Mouse (Mus musculus): ENCODE results near the gene Atg4a. TPM values are rescaled to one million over a fixed set of nuclear protein-coding genes. Genes with fewer than 3 reads are reported as not detected.
A peak's percentile ranks its signal among the peaks of the same experiment; 100 is the strongest.

The Atg4a gene
- 32.5 to 41.4 TPM (median 40.1 TPM) in 3 replicates for total RNA-seq (2017)

GRCm38 (mm10) chrX:140956272-140956940 lies at the start of gene Atg4a, which contains the start of gene Psmd10:
Gene Atg4a, plus strand, starts transcription at chrX:140956907.
Gene Psmd10, minus strand, starts transcription at chrX:140956728.
- ATAC-seq (replicated peaks; ENCODE audit: insufficient number of reproducible peaks, low FRiP score, low TSS enrichment, poor library complexity, severe bottlenecking): peak; percentile 100

- ATAC-seq (replicated peaks; ENCODE audit: insufficient number of reproducible peaks, low FRiP score, low TSS enrichment, poor library complexity, severe bottlenecking): no peak
Measured at GRCm38 (mm10) chrX:140907360-140907759, 49.3 kb upstream of the Atg4a start, which contains the start of gene Vsig1. Gene Vsig1, plus strand, starts transcription at chrX:140907608.

GRCm38 (mm10) chrX:140921321-140921720 lies 35.4 kb upstream of the Atg4a start:
- ATAC-seq (replicated peaks; ENCODE audit: insufficient number of reproducible peaks, low FRiP score, low TSS enrichment, poor library complexity, severe bottlenecking): no peak

- no peak for ATAC-seq (replicated peaks; ENCODE audit: insufficient number of reproducible peaks, low FRiP score, low TSS enrichment, poor library complexity, severe bottlenecking)
Measured at GRCm38 (mm10) chrX:140932066-140932465, 24.6 kb upstream of the Atg4a start.

- ATAC-seq (replicated peaks; ENCODE audit: insufficient number of reproducible peaks, low FRiP score, low TSS enrichment, poor library complexity, severe bottlenecking): no peak
Measured at GRCm38 (mm10) chrX:140933263-140933662, 23.4 kb upstream of the Atg4a start.

GRCm38 (mm10) chrX:140936271-140936670 lies 20.4 kb upstream of the Atg4a start:
- no peak for ATAC-seq (replicated peaks; ENCODE audit: insufficient number of reproducible peaks, low FRiP score, low TSS enrichment, poor library complexity, severe bottlenecking)

GRCm38 (mm10) chrX:140953618-140954017 lies 3.1 kb upstream of the Atg4a start:
- no peak for ATAC-seq (replicated peaks; ENCODE audit: insufficient number of reproducible peaks, low FRiP score, low TSS enrichment, poor library complexity, severe bottlenecking)

GRCm38 (mm10) chrX:140956959-140957358 lies 252 bp downstream of the Atg4a start:
- 0 out of 2 replicates have a peak, but pooled peaks have one; percentile 37 for ATAC-seq (replicated peaks; ENCODE audit: insufficient number of reproducible peaks, low FRiP score, low TSS enrichment, poor library complexity, severe bottlenecking)

GRCm38 (mm10) chrX:140978943-140979342 lies 22.2 kb downstream of the Atg4a start:
- no peak for ATAC-seq (replicated peaks; ENCODE audit: insufficient number of reproducible peaks, low FRiP score, low TSS enrichment, poor library complexity, severe bottlenecking)

- no peak for ATAC-seq (replicated peaks; ENCODE audit: insufficient number of reproducible peaks, low FRiP score, low TSS enrichment, poor library complexity, severe bottlenecking)
Measured at GRCm38 (mm10) chrX:140979546-140979945, 22.8 kb downstream of the Atg4a start.

GRCm38 (mm10) chrX:140980163-140980562 lies 23.5 kb downstream of the Atg4a start:
- no peak for ATAC-seq (replicated peaks; ENCODE audit: insufficient number of reproducible peaks, low FRiP score, low TSS enrichment, poor library complexity, severe bottlenecking)

GRCm38 (mm10) chrX:140983206-140983960 lies 26.7 kb downstream of the Atg4a start:
- no peak for ATAC-seq (replicated peaks; ENCODE audit: insufficient number of reproducible peaks, low FRiP score, low TSS enrichment, poor library complexity, severe bottlenecking)

- no peak for ATAC-seq (replicated peaks; ENCODE audit: insufficient number of reproducible peaks, low FRiP score, low TSS enrichment, poor library complexity, severe bottlenecking)
Measured at GRCm38 (mm10) chrX:140984795-140985194, 28.1 kb downstream of the Atg4a start.

- no peak for ATAC-seq (replicated peaks; ENCODE audit: insufficient number of reproducible peaks, low FRiP score, low TSS enrichment, poor library complexity, severe bottlenecking)
Measured at GRCm38 (mm10) chrX:140985256-140985655, 28.5 kb downstream of the Atg4a start.

- peak; percentile 17; the same call in 1 of the 2 replicates for ATAC-seq (replicated peaks; ENCODE audit: insufficient number of reproducible peaks, low FRiP score, low TSS enrichment, poor library complexity, severe bottlenecking)
Measured at GRCm38 (mm10) chrX:140996909-140997516, 40.3 kb downstream of the Atg4a start.

GRCm38 (mm10) chrX:140997912-140998545 lies 41.3 kb downstream of the Atg4a start:
- no peak for ATAC-seq (replicated peaks; ENCODE audit: insufficient number of reproducible peaks, low FRiP score, low TSS enrichment, poor library complexity, severe bottlenecking)

GRCm38 (mm10) chrX:140998885-140999284 lies 42.2 kb downstream of the Atg4a start:
- no peak for ATAC-seq (replicated peaks; ENCODE audit: insufficient number of reproducible peaks, low FRiP score, low TSS enrichment, poor library complexity, severe bottlenecking)

GRCm38 (mm10) chrX:141149705-141150104 lies 193.0 kb downstream of the Atg4a start:
- 0 out of 2 replicates have a peak, but pooled peaks have one; percentile 35 for ATAC-seq (replicated peaks; ENCODE audit: insufficient number of reproducible peaks, low FRiP score, low TSS enrichment, poor library complexity, severe bottlenecking)

GRCm38 (mm10) chrX:141150290-141150689 lies 193.6 kb downstream of the Atg4a start:
- ATAC-seq (replicated peaks; ENCODE audit: insufficient number of reproducible peaks, low FRiP score, low TSS enrichment, poor library complexity, severe bottlenecking): peak; percentile 47
